Mouse (Mus musculus) T-helper 1 cell (primary cell): ENCODE results near the gene Unc119.

ENCODE experiments used
- in situ Hi-C: fragments of 300-600 bp; cut with MboI, MseI; formaldehyde crosslinking; loops from one replicate; pipeline ENCODE4 v1.15.1; 2025; ENCODE audit warnings: high pct_unique_total_duplicates

Unc119 gene

GRCm38 (mm10) chr11:78343381-78344327 lies at the start of gene Unc119:
TSS of gene Unc119 (plus strand) at chr11:78343482.
- in situ Hi-C loops: no loop called here

DNA sequence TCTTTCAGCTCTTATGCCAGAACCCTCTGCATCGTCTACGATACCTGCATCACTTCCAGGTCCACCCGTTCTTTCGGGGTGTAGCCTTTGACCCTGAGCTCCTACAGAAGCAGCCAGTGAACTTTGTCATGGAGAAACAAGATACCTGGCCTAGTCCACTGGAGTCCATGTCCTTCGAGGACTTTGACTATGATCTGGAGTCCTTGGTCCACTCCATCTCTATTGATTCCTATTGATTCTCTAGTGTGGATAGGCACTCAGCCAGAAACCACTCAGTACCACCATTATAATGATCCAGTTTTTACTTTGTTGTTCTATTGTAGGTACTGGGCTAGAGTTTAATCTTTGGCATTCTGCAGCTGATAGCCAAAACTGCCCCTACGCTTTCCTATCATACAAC lies 48.7 kb upstream of the Unc119 start:
- in situ Hi-C loops: no loop called here

DNA sequence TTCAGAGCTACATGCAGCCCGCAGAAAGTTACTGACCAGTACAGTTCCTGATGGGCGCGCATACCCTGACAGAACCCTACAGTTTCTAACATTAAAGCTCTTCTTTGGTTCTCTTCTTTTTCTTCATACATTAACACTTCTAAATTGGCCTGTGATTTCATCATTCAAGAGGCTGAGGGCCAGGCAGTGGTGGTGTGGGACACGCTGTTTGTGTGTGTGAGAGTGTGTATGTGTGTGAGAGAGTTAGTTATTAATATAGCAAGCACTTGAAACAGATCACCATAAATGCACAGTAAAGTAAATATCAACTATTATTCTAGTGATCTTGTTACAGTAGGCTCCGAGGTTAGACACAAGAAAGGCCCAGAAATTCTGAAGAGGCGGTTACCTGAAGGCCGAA lies 42.4 kb upstream of the Unc119 start:
- in situ Hi-C loops: no loop called here

- in situ Hi-C loops: no loop called here
Observed at GRCm38 (mm10) chr11:78301357-78302084, 41.8 kb upstream of the Unc119 start, which contains the start of gene Spag5. TSS of gene Spag5 (plus strand) at chr11:78301529.

- in situ Hi-C loops: no loop called here
Observed at GRCm38 (mm10) chr11:78305272-78305671, 38.0 kb upstream of the Unc119 start.

GRCm38 (mm10) chr11:78310861-78311511 lies 32.3 kb upstream of the Unc119 start:
- in situ Hi-C loops: no loop called here

GRCm38 (mm10) chr11:78313662-78314061 lies 29.6 kb upstream of the Unc119 start:
- in situ Hi-C loops: no loop called here

- in situ Hi-C loops: no loop called here
Observed at GRCm38 (mm10) chr11:78318411-78318810, 24.9 kb upstream of the Unc119 start.

DNA sequence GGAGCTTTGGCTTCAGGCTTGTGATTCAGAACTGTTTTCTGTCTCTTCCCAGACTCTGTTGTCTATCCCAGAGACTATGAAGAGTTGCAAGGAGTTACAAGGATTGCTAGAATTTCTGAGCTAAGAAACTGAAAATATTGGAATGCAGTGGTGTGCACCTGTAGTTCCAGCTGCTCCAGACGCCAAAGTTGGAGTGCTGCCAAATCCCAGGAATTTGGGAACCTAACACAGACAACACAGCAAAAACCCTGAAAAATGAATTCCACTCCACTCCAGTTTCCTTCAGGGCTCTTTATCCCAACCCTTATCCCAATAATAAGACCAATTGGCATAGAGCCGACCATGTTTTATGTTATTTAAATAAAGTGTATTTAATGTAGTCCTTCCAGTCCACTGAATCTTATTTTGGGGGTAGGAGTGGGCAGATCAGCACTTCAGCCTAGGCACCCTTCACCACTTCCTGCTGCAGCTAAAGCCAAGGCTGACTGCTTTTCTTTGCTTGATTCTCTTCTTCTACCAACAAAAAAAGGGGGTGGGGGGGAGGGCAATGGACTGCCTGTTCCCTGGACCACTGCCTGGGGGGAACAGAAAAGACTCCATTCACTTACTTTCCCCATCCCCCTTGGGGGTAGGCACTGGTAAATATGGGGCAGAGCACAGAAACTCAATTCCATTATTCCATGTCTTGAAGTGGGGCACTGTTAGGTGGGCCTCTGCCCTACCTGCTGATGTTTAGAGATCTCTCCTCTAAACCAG lies 21.0 kb upstream of the Unc119 start:
- in situ Hi-C loops: no loop called here

DNA sequence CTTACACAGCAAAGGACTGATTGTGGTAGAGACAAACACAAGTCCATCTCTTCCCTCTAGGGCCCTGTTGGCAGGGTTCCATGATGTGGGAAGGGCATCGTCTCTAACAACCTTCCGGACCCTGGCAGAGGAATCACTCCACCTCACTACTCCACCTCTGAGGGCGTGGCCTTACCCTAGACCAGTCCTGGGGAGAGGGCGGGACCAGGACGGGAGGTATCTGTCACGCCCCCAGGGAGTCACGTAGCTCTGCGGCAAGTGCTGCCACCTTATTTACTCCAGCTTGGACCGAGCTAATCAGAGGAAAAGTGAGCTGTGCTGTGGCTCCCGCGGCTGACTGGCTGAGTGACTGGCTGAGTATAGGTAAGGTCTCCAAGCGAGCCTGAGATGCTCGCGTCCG lies 20.4 kb upstream of the Unc119 start, which contains the start of gene Aldoc:
Gene Aldoc (plus strand): TSS at position 109 of the 400 bp plus-strand sequence.
- in situ Hi-C loops: no loop called here

DNA sequence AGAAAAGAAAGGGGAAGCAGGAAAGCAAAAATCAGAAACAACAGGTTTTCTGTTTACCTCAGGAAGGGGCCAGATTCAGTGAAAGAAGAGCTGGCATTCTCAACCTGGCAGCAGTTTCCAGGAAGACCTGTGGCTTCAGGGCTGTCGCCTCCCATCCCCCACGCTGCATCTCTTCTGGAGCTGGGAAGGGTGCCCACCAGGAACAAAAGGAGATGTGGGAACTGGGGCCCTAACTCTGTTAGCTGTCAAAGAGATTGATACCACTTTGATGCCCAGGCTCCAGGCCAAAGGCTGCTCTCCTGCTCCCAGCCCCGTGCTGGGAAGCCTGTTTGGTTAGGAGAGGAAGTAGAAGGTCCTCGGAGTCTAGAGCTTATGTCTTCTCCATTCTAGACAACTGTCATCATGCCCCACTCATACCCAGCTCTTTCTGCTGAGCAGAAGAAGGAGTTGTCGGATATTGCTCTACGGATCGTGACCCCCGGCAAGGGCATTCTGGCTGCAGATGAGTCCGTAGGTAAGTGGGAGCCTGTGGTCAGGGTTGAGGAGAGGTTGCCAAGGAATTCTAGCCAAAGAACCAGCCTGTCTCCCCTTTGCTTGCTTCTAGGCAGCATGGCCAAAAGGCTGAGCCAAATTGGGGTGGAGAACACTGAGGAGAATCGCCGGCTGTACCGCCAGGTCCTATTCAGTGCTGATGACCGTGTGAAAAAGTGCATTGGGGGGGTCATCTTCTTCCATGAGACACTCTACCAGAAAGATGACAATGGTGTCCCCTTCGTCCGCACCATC lies 19.1 kb upstream of the Unc119 start:
- in situ Hi-C loops: no loop called here

DNA sequence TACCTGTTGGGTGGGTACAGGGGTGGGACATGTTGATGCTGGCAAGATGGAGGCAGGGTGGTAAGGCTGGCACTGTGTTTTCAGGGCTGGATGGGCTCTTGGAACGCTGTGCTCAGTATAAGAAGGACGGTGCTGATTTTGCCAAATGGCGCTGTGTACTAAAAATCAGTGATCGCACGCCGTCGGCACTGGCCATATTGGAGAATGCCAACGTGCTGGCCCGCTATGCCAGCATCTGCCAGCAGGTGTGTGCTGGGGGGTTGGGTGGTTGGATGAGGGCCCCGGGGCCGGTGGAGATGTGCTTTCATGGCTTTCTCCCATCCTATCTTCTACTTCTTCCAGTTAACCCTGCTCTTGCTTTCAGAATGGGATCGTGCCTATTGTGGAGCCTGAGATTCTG lies 18.3 kb upstream of the Unc119 start:
- in situ Hi-C loops: no loop called here

GRCm38 (mm10) chr11:78327215-78327614 lies 16.1 kb upstream of the Unc119 start:
- in situ Hi-C loops: no loop called here

- in situ Hi-C loops: no loop called here
Observed at GRCm38 (mm10) chr11:78327634-78328511, 15.4 kb upstream of the Unc119 start, which contains the start of gene Pigs. TSS of gene Pigs (plus strand) at chr11:78328415.

DNA sequence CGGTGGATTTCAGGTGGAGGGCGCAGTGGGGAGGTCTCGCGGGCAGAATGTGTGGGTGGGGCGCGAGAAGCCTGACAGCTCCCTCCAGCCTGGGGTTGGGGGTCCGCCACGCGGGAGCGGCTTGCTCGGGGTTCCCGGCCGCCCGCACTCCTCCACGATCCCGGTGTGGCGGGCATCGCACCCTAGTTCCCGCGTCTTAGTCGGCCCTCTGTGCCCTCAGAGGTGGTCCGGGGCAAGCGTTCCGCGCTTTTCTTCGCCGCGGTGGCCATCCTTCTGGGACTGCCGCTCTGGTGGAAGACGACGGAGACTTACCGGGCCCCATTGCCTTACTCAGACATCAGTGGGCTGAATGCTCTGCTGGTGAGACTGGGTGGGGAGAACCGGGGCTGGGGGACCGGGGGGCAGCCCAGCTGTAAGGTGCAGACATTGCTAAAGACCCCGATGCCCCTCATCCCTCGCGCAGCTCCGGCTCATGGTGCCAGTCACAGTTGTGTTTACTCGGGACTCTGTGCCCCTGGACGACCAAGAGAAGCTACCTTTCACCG lies 14.7 kb upstream of the Unc119 start:
- in situ Hi-C loops: no loop called here

- in situ Hi-C loops: no loop called here
Observed at GRCm38 (mm10) chr11:78332676-78333075, 10.6 kb upstream of the Unc119 start.

DNA sequence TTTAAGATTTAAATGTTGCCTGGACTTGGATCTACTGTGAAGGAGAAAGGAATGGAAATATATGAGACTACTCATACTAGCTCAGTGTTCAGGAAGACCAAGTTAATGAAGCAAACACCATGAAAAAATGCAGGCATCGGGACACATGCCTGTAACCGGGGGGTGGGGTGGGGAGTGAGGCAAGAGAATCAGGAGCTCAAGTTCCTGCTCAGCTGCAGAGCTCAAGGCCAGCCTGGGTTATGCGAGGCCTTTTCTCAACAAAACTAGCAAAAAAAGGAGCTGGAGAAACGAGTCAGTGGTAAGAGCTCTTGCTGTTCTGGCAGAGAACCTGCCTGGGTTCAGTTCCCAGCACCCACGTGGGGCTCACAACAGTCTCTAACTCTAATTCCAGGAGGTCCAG lies 9.3 kb upstream of the Unc119 start:
- in situ Hi-C loops: no loop called here

DNA sequence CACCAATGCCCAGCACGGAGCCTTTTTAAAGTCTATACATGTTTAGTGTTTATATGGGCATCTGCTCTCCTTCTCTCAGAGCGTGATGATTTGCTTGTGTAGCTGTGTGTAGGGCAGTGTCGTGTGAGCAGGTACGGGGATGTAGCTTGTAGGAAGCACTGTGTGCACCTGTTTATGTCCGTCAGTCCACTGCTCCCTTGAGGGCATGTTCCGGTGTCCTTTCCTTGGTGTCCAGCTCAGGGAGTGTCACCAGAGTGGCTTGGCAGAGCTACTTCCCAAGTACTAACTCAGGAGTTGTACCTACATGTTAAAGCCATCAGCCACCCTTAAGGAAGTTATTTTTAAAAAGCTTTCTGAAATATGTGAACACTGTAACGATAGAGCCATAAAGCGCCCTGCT lies 6.2 kb upstream of the Unc119 start:
- in situ Hi-C loops: no loop called here

GRCm38 (mm10) chr11:78341702-78342101 lies 1.6 kb upstream of the Unc119 start:
- in situ Hi-C loops: no loop called here
